Mouse (Mus musculus) myocyte (in vitro differentiated cells): Measurements from ENCODE around the gene Wnt10a.

Experiments
- E2F4 ChIP-seq: IDR thresholded peaks from one replicate; pipeline ENCODE4 v1.6.1; 2011; ENCODE audit warnings: mild to moderate bottlenecking, control low read depth, moderate library complexity; ENCODE audit not compliant: insufficient read depth
- MAX ChIP-seq: IDR thresholded peaks from one replicate; pipeline ENCODE4 v1.6.1; 2011; ENCODE audit warnings: low read depth, mild to moderate bottlenecking, control low read depth
- POLR2A ChIP-seq: IDR thresholded peaks from one replicate; pipeline ENCODE4 v1.6.1; 2011; ENCODE audit warnings: low read depth, mild to moderate bottlenecking, control low read depth, moderate library complexity; ENCODE audit not compliant: insufficient read length
- SRF ChIP-seq: IDR thresholded peaks from one replicate; pipeline ENCODE4 v1.6.1; 2011; ENCODE audit warnings: low read depth; ENCODE audit not compliant: control insufficient read depth, insufficient read length
- USF1 ChIP-seq: IDR thresholded peaks from one replicate; pipeline ENCODE4 v1.6.1; 2011; ENCODE audit warnings: low read depth, mild to moderate bottlenecking, control low read depth, moderate library complexity

GRCm38 (mm10) chr1:74814931-74815647, 23.8 kb downstream of the Wnt10a start:
- no peak for TF ChIP-seq E2F4
- no peak for TF ChIP-seq POLR2A
- TF ChIP-seq MAX = no peak
- no peak for TF ChIP-seq SRF
- no peak for TF ChIP-seq USF1
